ENCODE assay signal across 18 mouse cellular contexts in the genomic region with DNA sequence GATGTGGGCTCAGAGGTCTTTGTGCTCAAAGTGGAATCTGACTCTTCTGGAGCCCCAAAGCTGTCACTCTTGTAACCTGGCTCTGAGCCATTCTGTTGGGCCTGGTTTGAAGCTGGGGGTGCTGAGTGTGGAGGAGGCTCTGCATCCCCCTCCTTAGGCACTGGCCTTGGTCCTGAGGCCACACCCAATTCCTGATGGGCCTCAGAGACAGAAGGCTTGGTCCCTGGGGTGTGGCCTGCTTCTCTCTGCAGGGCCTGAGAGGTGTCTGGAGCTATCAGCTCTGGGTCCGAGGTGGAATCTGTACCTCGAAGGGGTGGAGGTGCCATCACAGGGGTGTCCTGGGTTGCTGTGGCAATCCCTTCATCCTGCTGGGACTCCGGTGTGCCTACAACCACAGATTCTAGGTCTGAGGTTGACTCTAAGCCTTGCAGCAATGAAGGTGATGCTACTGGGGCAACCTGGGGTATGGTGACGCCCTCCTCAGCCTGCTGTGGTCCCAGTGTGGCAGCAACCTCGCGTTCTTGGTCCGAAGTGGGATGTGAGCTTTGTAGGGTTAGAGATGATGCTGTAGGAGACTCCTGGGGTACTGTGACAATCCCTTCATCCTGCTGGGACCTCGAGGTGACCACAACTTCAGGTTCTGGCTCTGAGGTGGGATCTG. TPM values are rescaled to one million over a fixed set of nuclear protein-coding genes. Genes with fewer than 3 reads are reported as not detected.
DNase-seq lines count a peak whose midpoint lies in the region; ATAC-seq and TF ChIP-seq lines count a peak whose summit lies in the region.
"Had no signal": no experiment of that assay in that cellular context is flagged by ENCODE, and none has a peak within 500 bp of the region (broad histone marks: within the 10 kb centered on the region; RNA-seq: fewer than 3 reads in every experiment).

No protein-coding gene starts in this region.

- no peak overlapping the region for H3K4me3 ChIP-seq in heart, postnatal 0 days (ENCODE audit: low read depth, low read length)
- H3K4me3 ChIP-seq in erythroblast, embryonic 14.5 days (replicated peaks), result peak overlapping the region; percentile 55
- no peak overlapping the region for H3K4me3 ChIP-seq in liver, embryonic 11.5 days (ENCODE audit: low read depth, low read length)
- H3K4me3 ChIP-seq in myocyte, result no peak overlapping the region
- H3K4me3 ChIP-seq: heart, adult 2 months had no signal

- no peak for TF ChIP-seq EP300 in heart, postnatal 0 days (IDR thresholded peaks at IDR 0.05; ENCODE audit: low read depth)

- H3ac ChIP-seq in myocyte (ENCODE audit: control insufficient read depth, insufficient read length), result no peak overlapping the region

- DNase-seq in heart, postnatal 0 days (ENCODE audit: low spot score), result peak; percentile 4
- DNase-seq in heart, postnatal 25 days (ENCODE audit: low spot score), result no peak
- no peak for DNase-seq in liver, embryonic 11.5 days (ENCODE audit: low spot score)
- no peak for DNase-seq in lung, postnatal 10 days
- DNase-seq in cerebellum, adult 9-11 months, result no peak
- DNase-seq: adrenal gland, adult 8-10 months; embryo, embryonic 11 days; heart, adult 2 months; heart, postnatal 4 days had no signal

- 80% methylated on average over 8 of the region's 8 CpGs for WGBS in heart, postnatal 0 days
- WGBS in liver, embryonic 11.5 days, result 72% methylated on average over 8 of the region's 8 CpGs

- no peak overlapping the region for H3K4me2 ChIP-seq in heart, postnatal 0 days (ENCODE audit: low read depth, low read length)
- H3K4me2 ChIP-seq in liver, embryonic 11.5 days, result no peak overlapping the region
- no peak overlapping the region for H3K4me2 ChIP-seq in myocyte (ENCODE audit: low read depth)

- intact Hi-C loops in heart, postnatal 25 days (cut with DNase I), result no loop called here

- H3K9me3 ChIP-seq in heart, postnatal 0 days (replicated peaks; ENCODE audit: control insufficient read depth, low read length), result no peaks in the 10 kb centered on the region
- no peaks in the 10 kb centered on the region; the same call in 1 of the 2 replicates for H3K9me3 ChIP-seq in erythroblast, embryonic 14.5 days (ENCODE audit: control insufficient read depth, low read length)
- H3K9me3 ChIP-seq in liver, embryonic 11.5 days (ENCODE audit: control insufficient read depth, low read length), result no peaks in the 10 kb centered on the region

- TF ChIP-seq CTCF in heart, postnatal 0 days (IDR thresholded peaks at IDR 0.05; ENCODE audit: low read depth), result no peak

- H3K27me3 ChIP-seq in heart, postnatal 0 days (ENCODE audit: control insufficient read depth, insufficient read depth, low read length), result peaks cover 17% of the 10 kb centered on the region; the same call in 1 of the 2 replicates
- peaks cover 39% of the 10 kb centered on the region for H3K27me3 ChIP-seq in erythroblast, embryonic 14.5 days (ENCODE audit: control insufficient read depth)
- peaks cover 31% of the 10 kb centered on the region for H3K27me3 ChIP-seq in liver, embryonic 11.5 days (replicated peaks; ENCODE audit: control insufficient read depth, insufficient read depth, low read length)
- H3K27me3 ChIP-seq in myocyte (ENCODE audit: control insufficient read depth, insufficient read depth, insufficient read length), result no peaks in the 10 kb centered on the region

- peaks cover 20% of the 10 kb centered on the region for H3K36me3 ChIP-seq in heart, postnatal 0 days (replicated peaks; ENCODE audit: control insufficient read depth, insufficient read depth, low read length)
- peaks cover 38% of the 10 kb centered on the region for H3K36me3 ChIP-seq in erythroblast, embryonic 14.5 days (ENCODE audit: control insufficient read depth)
- H3K36me3 ChIP-seq in liver, embryonic 11.5 days (ENCODE audit: control insufficient read depth, insufficient read depth, low read length), result peaks cover 15% of the 10 kb centered on the region
- H3K36me3 ChIP-seq in myocyte (ENCODE audit: control insufficient read depth, insufficient read depth), result peaks cover 8% of the 10 kb centered on the region

- H3K27ac ChIP-seq in heart, postnatal 0 days (ENCODE audit: low read depth), result no peak overlapping the region
- H3K27ac ChIP-seq in liver, embryonic 11.5 days (ENCODE audit: low read depth, low read length), result no peak overlapping the region
- H3K27ac ChIP-seq: heart, adult 2 months had no signal

- H3K79me2 ChIP-seq in myocyte (ENCODE audit: control insufficient read depth, insufficient read depth), result no peaks in the 10 kb centered on the region

- no peak overlapping the region for H3K9ac ChIP-seq in heart, postnatal 0 days (replicated peaks; ENCODE audit: low read depth, low read length)
- H3K9ac ChIP-seq in liver, embryonic 11.5 days (ENCODE audit: low read depth, low read length), result no peak overlapping the region

- H3K4me1 ChIP-seq in heart, postnatal 0 days (ENCODE audit: control insufficient read depth, insufficient read depth), result peaks cover 17% of the 10 kb centered on the region
- H3K4me1 ChIP-seq in erythroblast, embryonic 14.5 days (ENCODE audit: control insufficient read depth), result peaks cover 82% of the 10 kb centered on the region
- H3K4me1 ChIP-seq in liver, embryonic 11.5 days (replicated peaks; ENCODE audit: control insufficient read depth, insufficient read depth, low read length), result peaks cover 41% of the 10 kb centered on the region

- no peak for TF ChIP-seq POLR2A in myocyte (IDR thresholded peaks at IDR 0.05; ENCODE audit: insufficient read length, low read depth)

- no peak for ATAC-seq in heart, postnatal 0 days (ENCODE audit: insufficient read depth, low read depth)
- ATAC-seq in liver, embryonic 11.5 days (replicated peaks; ENCODE audit: low FRiP score), result peak; percentile 21; the same call in 1 of the 2 replicates
- ATAC-seq in frontal cortex, adult (ENCODE audit: low TSS enrichment), result no peak

TF ChIP-seq in myocyte, 11 proteins besides CTCF, POLR2A, EP300 and RAD21:
- TF ChIP-seq CEBPB (IDR thresholded peaks at IDR 0.05; ENCODE audit: insufficient read depth, poor library complexity, severe bottlenecking) (no peak), REST (IDR thresholded peaks at IDR 0.05; ENCODE audit: insufficient read depth, insufficient read length) (peak; percentile 41), POLR2AphosphoS2 (IDR thresholded peaks at IDR 0.05; ENCODE audit: insufficient read length, low read depth) (peak; percentile 53)

RNA-seq across cellular contexts. Expression of a gene that starts 5.4 kb away (rescaled TPM):
- 0.95 and 2.5 TPM in 2 replicates for total RNA-seq in heart, postnatal 0 days (2014; rRNA removed; ENCODE audit: low replicate concordance)
- 1.2 TPM in 2 replicates for polyA plus RNA-seq in heart, postnatal 0 days (2015; fragmentation: Nextera tagmentation; extraction: Ambion mirVana)
- total RNA-seq in heart, postnatal 25 days (2021), result 1 to 10 TPM in 1 of 2 experiments, under 1 TPM in 1; 0.49 to 1.1 TPM
- polyA plus RNA-seq in erythroblast, embryonic 14.5 days (2012), result 1.7 and 3.1 TPM in 2 replicates
- polyA plus RNA-seq in liver, embryonic 11.5 days (2014; fragmentation: Nextera tagmentation; extraction: Ambion mirVana), result 2.9 and 3.6 TPM in 2 replicates
- 1.00 TPM for polyA plus RNA-seq in myocyte (2012; fragmentation: generic; extraction: Trizol)
- total RNA-seq: megakaryocyte, adult 5-6 weeks had no signal

RNA-seq across cellular contexts. Expression of a gene that starts 25.5 kb away (rescaled TPM):
- total RNA-seq in heart, postnatal 0 days (2014; rRNA removed; ENCODE audit: low replicate concordance), result 62.5 and 82.9 TPM in 2 replicates
- 52.5 and 65.8 TPM in 2 replicates for polyA plus RNA-seq in heart, postnatal 0 days (2015; fragmentation: Nextera tagmentation; extraction: Ambion mirVana)
- total RNA-seq in heart, postnatal 25 days (2021), result 100 to 1,000 TPM in 1 of 2 experiments, 10 to 100 TPM in 1; 98.2 to 109 TPM
- polyA plus RNA-seq in erythroblast, embryonic 14.5 days (2012), result 6.6 and 9.6 TPM in 2 replicates
- 94.3 and 103 TPM in 2 replicates for polyA plus RNA-seq in liver, embryonic 11.5 days (2014; fragmentation: Nextera tagmentation; extraction: Ambion mirVana)
- 71.7 TPM for polyA plus RNA-seq in myocyte (2012; fragmentation: generic; extraction: Trizol)

RNA-seq across cellular contexts. Expression of a gene that starts 38.0 kb away (rescaled TPM):
- not detected in 2 replicates for total RNA-seq in heart, postnatal 0 days (2014; rRNA removed; ENCODE audit: low replicate concordance)
- not detected in 2 replicates for polyA plus RNA-seq in heart, postnatal 0 days (2015; fragmentation: Nextera tagmentation; extraction: Ambion mirVana)
- not detected for total RNA-seq in heart, postnatal 25 days (2021)
- polyA plus RNA-seq in erythroblast, embryonic 14.5 days (2012), result not detected in 2 replicates
- polyA plus RNA-seq in liver, embryonic 11.5 days (2014; fragmentation: Nextera tagmentation; extraction: Ambion mirVana), result not detected in 2 replicates
- polyA plus RNA-seq in myocyte (2012; fragmentation: generic; extraction: Trizol), result not detected
- total RNA-seq: adrenal gland, adult 8-10 months; heart, adult 2 months; heart, postnatal 4 days; layer of hippocampus, postnatal 25 days; megakaryocyte, adult 5-6 weeks had no signal
- polyA plus RNA-seq: heart, adult 2 months; kidney, embryonic 16.5 days; limb, embryonic 14.5 days; small intestine, adult 2 months; stomach, embryonic 16.5 days had no signal

RNA-seq across cellular contexts. Expression of a gene that starts 53.7 kb away (rescaled TPM):
- total RNA-seq in heart, postnatal 0 days (2014; rRNA removed; ENCODE audit: low replicate concordance), result 54.4 and 56.9 TPM in 2 replicates
- polyA plus RNA-seq in heart, postnatal 0 days (2015; fragmentation: Nextera tagmentation; extraction: Ambion mirVana), result 38.4 and 41.9 TPM in 2 replicates
- total RNA-seq in heart, postnatal 25 days (2021), result 10 to 100 TPM; 23.9 to 24.3 TPM
- 2.3 and 2.8 TPM in 2 replicates for polyA plus RNA-seq in erythroblast, embryonic 14.5 days (2012)
- 74.5 and 82.1 TPM in 2 replicates for polyA plus RNA-seq in liver, embryonic 11.5 days (2014; fragmentation: Nextera tagmentation; extraction: Ambion mirVana)
- 66.0 TPM for polyA plus RNA-seq in myocyte (2012; fragmentation: generic; extraction: Trizol)

RNA-seq across cellular contexts. Expression of a gene that starts 57.9 kb away (rescaled TPM):
- total RNA-seq in heart, postnatal 0 days (2014; rRNA removed; ENCODE audit: low replicate concordance), result 4.6 and 16.9 TPM in 2 replicates
- 5.0 TPM in 2 replicates for polyA plus RNA-seq in heart, postnatal 0 days (2015; fragmentation: Nextera tagmentation; extraction: Ambion mirVana)
- 1 to 10 TPM; 5.8 to 7.0 TPM for total RNA-seq in heart, postnatal 25 days (2021)
- not detected in 2 replicates for polyA plus RNA-seq in erythroblast, embryonic 14.5 days (2012)
- polyA plus RNA-seq in liver, embryonic 11.5 days (2014; fragmentation: Nextera tagmentation; extraction: Ambion mirVana), result 0.34 and 0.53 TPM in 2 replicates
- polyA plus RNA-seq in myocyte (2012; fragmentation: generic; extraction: Trizol), result 0.19 TPM
